Mouse (Mus musculus) embryonic facial prominence, embryonic 10.5 days (tissue): ENCODE results near the gene Angptl6. TPM values are rescaled to one million over a fixed set of nuclear protein-coding genes. Genes with fewer than 3 reads are reported as not detected.

ENCODE experiments used
- DNase-seq: peaks from one replicate; pipeline ENCODE4 v3.0.0-alpha.2; 2017; ENCODE audit warnings: low spot score
- H3K27ac ChIP-seq: fragments of 300-500 bp; sonication (generic); replicated peaks from 2 replicates; pipeline ENCODE4 v1.5.1; 2016; ENCODE audit warnings: mild to moderate bottlenecking
- H3K27me3 ChIP-seq: fragments of 300-500 bp; sonication (generic); replicated peaks from 2 replicates; pipeline ENCODE4 v1.6.1; 2016; ENCODE audit warnings: low read depth, mild to moderate bottlenecking; ENCODE audit not compliant: poor library complexity, severe bottlenecking
- H3K36me3 ChIP-seq: fragments of 300-500 bp; sonication (generic); replicated peaks from 2 replicates; pipeline ENCODE4 v1.6.1; 2016; ENCODE audit warnings: mild to moderate bottlenecking, moderate library complexity
- H3K4me1 ChIP-seq: fragments of 300-500 bp; sonication (generic); 2 replicates; pipeline ENCODE4 v1.6.1; 2016
- H3K4me3 ChIP-seq: fragments of 300-500 bp; sonication (generic); 2 replicates; pipeline ENCODE4 v1.5.1; 2016; ENCODE audit warnings: mild to moderate bottlenecking, moderate library complexity
- H3K9me3 ChIP-seq: fragments of 300-500 bp; sonication (generic); 2 replicates; pipeline ENCODE4 v1.6.1; 2016; ENCODE audit warnings: mild to moderate bottlenecking
- WGBS: fragments of 180-500 bp; shearing (Covaris S2); methylation state at CpG from one replicate; pipeline ENCODE4 v1.1.7; 2016; 5-methylcytosine and 5-hydroxymethylcytosine counted together
- polyA plus RNA-seq: library from polyadenylated mRNA; unstranded; fragments of >200 nt; fragmentation: Nextera tagmentation; extraction: Ambion mirVana; gene quantifications from 2 replicates; pipeline ENCODE4 v1.2.1, GENCODE M21; 2016

Gene Angptl6
- polyA plus RNA-seq, 1 experiment from 2014 or later: 3.2 TPM

DNA sequence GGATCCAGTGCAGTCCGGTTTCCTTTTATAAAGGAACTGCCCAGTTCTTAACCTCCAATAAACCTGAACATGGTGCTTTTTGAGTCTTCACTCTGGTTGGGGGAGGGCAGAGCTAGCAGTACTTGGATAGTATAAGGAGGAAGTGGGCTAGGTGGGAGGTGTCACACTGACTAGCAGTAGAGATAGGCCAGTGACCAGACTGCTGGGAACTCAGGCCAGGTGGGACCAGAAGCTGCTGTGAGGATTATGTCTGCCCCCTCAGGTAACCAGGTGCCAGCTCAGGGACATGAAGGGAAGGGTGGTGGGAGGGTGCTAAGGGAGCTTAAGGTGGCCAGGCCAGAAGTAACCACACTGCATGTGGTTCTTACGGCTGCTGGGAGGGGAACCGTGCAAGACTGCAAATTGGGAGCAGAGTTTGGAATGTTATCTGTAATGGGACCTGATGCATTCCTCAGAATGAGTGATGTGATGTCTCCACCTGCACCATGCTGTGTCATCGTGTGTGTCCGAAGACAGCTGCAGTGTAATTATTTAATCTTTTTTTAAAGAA is 12.7 kb upstream of the Angptl6 start:
- Histone ChIP-seq H3K4me1 (peaks cover 12% of the 10 kb centered on the region), H3K4me3 (no peak overlapping the region), H3K36me3 (peaks cover 81% of the 10 kb centered on the region), H3K9me3 (no peaks in the 10 kb centered on the region), H3K27ac (no peak overlapping the region), H3K27me3 (no peaks in the 10 kb centered on the region)
- no peak for DNase-seq
- WGBS: 77% methylated on average over 5 of the region's 5 CpGs

DNA sequence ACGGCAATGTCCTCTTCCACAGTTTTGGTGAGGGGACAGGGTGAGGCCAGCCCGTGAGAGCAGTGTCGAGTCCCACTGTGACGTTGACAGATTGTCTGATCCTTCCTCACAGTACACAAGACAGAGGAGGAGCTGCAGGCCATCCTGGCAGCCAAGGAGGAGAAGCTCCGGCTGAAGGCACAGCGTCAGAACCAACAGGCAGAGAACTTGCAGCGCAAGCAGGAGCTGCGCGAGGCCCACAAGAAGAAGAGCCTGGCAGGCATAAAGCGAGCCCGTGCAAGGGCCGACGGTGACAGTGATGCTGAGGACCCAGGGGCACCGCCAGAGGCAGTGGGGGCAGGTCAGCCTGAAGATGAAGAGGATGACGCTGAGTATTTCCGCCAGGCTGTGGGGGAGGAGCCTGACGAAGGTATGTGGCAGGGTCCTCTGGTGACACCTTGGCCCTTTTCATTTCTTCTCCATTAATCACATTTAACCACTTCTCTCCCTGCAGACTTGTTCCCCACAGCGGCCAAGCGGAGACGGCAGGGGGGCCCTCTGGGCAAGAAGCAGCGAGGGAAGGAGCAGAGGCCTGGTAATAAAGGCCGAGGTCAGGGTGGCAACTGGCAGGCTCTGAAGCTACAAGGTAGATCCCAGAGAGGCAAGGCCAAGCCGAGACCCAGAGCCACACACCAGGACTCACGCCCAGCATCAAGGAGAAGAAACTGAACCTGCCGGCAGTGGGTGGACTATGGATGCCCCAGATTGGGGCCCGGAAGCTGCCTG is 12.0 kb upstream of the Angptl6 start:
- WGBS: 85% methylated on average over 26 of the region's 26 CpGs

GRCm38 (mm10) chr9:20890411-20890810 is 10.9 kb upstream of the Angptl6 start:
- no peaks in the 10 kb centered on the region for H3K9me3 ChIP-seq
- 0 out of 2 replicates have a peak overlapping the region, but pooled peaks have one; percentile 99 for H3K4me3 ChIP-seq
- no peak overlapping the region for H3K27ac ChIP-seq
- H3K4me1 ChIP-seq: peaks cover 7% of the 10 kb centered on the region
- no peak for DNase-seq
- WGBS: 91% methylated on average over 5 of the region's 5 CpGs
- H3K27me3 ChIP-seq: no peaks in the 10 kb centered on the region
- peaks cover 63% of the 10 kb centered on the region for H3K36me3 ChIP-seq

More for the DNA sequence above, 12.0 kb upstream of the Angptl6 start:
- no peaks in the 10 kb centered on the region for H3K27me3 ChIP-seq
- peaks cover 7% of the 10 kb centered on the region for H3K4me1 ChIP-seq
- H3K9me3 ChIP-seq: no peaks in the 10 kb centered on the region
- DNase-seq: no peak
- no peak overlapping the region for H3K27ac ChIP-seq
- H3K4me3 ChIP-seq: 0 out of 2 replicates have a peak overlapping the region, but pooled peaks have one; percentile 15
- H3K36me3 ChIP-seq: peaks cover 74% of the 10 kb centered on the region

DNA sequence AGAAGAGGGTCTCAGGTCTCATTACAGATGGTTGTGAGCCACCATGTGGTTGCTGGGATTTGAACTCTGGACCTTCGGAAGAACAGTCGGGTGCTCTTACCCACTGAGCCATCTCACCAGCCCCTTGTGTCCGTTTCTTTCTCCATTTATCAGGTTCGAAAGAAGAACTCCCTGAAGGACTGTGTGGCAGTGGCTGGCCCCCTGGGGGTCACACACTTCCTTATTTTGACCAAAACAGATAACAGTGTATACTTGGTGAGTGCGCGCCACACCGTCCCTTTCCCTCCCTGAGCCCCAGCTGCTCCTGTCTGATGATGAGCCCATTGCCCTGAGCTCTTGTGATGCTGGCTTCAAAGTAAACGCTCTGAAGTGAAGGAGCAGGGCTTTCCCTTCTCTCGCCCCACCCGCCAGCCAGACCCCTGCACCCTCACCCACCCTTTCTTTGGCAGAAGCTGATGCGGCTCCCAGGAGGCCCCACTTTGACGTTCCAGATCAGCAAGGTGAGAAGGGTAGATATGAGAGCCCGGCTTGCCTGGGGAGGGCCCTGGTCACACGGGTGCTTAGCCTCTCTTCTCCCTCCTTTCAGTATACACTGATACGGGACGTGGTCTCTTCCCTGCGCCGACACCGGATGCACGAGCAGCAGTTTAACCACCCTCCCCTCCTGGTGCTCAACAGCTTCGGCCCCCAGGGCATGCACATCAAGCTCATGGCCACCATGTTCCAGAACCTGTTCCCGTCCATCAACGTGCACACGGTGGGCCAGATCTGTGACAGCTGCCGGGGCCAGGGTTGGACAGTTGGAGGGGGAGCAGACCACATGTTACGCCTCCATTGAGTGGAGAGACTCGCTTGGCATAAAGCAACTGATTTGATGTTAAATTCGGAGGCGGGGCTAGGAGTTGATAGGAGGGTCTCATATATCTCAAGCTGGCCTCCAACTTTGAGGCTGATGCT is 9.9 kb upstream of the Angptl6 start:
- Histone ChIP-seq H3K27ac (no peak overlapping the region; the same call in 1 of the 2 replicates), H3K4me3 (peak overlapping the region; percentile 99), H3K4me1 (peaks cover 7% of the 10 kb centered on the region), H3K36me3 (peaks cover 54% of the 10 kb centered on the region), H3K9me3 (peaks cover 6% of the 10 kb centered on the region; the same call in 1 of the 2 replicates), H3K27me3 (no peaks in the 10 kb centered on the region)
- WGBS: 85% methylated on average over 29 of the region's 29 CpGs
- no peak for DNase-seq

- Histone ChIP-seq H3K4me3 (peak overlapping the region; percentile 99), H3K27ac (peak overlapping the region; percentile 90)
- WGBS: 0% methylated on average over 30 of the region's 30 CpGs
Measured at GRCm38 (mm10) chr9:20888386-20888765, 8.8 kb upstream of the Angptl6 start.

GRCm38 (mm10) chr9:20887704-20888385 is 8.3 kb upstream of the Angptl6 start, which contains the start of gene Ppan:
Gene Ppan, plus strand, starts transcription at chr9:20888175.
- no peaks in the 10 kb centered on the region for H3K27me3 ChIP-seq
- DNase-seq: peak; percentile 95
- peaks cover 7% of the 10 kb centered on the region for H3K4me1 ChIP-seq
- H3K4me3 ChIP-seq: peak within 1 kb of the TSS; percentile 99
- H3K9me3 ChIP-seq: peaks cover 6% of the 10 kb centered on the region; the same call in 1 of the 2 replicates
- peaks cover 37% of the 10 kb centered on the region for H3K36me3 ChIP-seq
- under 1% methylated on average over 43 of the region's 43 CpGs for WGBS
- H3K27ac ChIP-seq: peak within 1 kb of the TSS; percentile 90

More at GRCm38 (mm10) chr9:20888386-20888765, 8.8 kb upstream of the Angptl6 start:
- Histone ChIP-seq H3K9me3 (peaks cover 6% of the 10 kb centered on the region; the same call in 1 of the 2 replicates), H3K4me1 (peaks cover 7% of the 10 kb centered on the region), H3K36me3 (peaks cover 43% of the 10 kb centered on the region), H3K27me3 (no peaks in the 10 kb centered on the region)
- DNase-seq: no peak

DNA sequence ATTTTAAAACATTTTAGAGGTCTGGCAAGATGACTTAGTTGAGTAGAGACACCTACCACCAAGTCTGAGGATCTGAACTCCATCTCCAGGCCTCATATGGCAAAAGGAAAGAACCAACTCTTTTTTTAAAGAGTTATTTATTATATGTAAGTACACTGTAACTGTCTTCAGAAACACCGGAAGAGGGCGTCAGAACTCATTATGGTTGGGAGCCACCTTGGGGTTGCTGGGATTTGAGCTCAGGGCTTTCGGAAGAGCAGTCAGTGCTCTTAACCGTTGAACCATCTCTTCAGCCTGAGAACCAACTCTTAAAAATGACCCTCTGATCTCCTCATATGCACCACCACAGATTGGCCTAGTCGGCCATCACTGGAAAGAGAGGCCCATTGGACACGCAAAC is 7.7 kb upstream of the Angptl6 start:
- DNase-seq: no peak
- H3K9me3 ChIP-seq: peaks cover 6% of the 10 kb centered on the region; the same call in 1 of the 2 replicates
- no peaks in the 10 kb centered on the region for H3K27me3 ChIP-seq
- H3K4me3 ChIP-seq: peak overlapping the region; percentile 13; the same call in 1 of the 2 replicates
- H3K27ac ChIP-seq: no peak overlapping the region
- H3K36me3 ChIP-seq: peaks cover 31% of the 10 kb centered on the region
- 85% methylated on average over 6 of the region's 6 CpGs for WGBS
- peaks cover 7% of the 10 kb centered on the region for H3K4me1 ChIP-seq

GRCm38 (mm10) chr9:20886563-20886962 is 7.0 kb upstream of the Angptl6 start:
- Histone ChIP-seq H3K27me3 (no peaks in the 10 kb centered on the region), H3K36me3 (peaks cover 25% of the 10 kb centered on the region), H3K4me3 (no peak overlapping the region), H3K27ac (no peak overlapping the region), H3K4me1 (peaks cover 7% of the 10 kb centered on the region), H3K9me3 (peaks cover 6% of the 10 kb centered on the region; the same call in 1 of the 2 replicates)
- WGBS: 96% methylated on average over 2 of the region's 2 CpGs
- no peak for DNase-seq

DNA sequence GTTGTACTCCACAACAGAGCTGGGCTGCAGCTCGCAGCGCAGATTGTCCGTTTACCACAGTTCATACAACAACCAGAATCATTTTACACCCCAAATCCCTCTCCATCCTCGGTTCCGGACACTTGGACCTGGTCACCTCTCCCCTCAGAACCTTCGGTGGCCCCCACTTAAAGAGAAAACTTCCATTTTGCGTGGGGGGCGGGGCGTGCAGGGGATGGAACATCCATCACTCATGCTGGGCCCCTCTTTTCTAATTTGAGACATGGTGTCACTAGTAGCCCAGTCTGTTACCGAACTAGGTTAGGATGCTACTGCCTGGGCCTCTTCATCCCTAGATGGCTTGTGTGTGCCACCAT is 839 bp downstream of the Angptl6 start:
- Histone ChIP-seq H3K9me3 (no peaks in the 10 kb centered on the region), H3K27ac (peak overlapping the region; percentile 92), H3K36me3 (no peaks in the 10 kb centered on the region), H3K4me1 (peaks cover 16% of the 10 kb centered on the region), H3K27me3 (no peaks in the 10 kb centered on the region), H3K4me3 (peak overlapping the region; percentile 59)
- no peak for DNase-seq
- WGBS: 22% methylated on average over 10 of the region's 10 CpGs

DNA sequence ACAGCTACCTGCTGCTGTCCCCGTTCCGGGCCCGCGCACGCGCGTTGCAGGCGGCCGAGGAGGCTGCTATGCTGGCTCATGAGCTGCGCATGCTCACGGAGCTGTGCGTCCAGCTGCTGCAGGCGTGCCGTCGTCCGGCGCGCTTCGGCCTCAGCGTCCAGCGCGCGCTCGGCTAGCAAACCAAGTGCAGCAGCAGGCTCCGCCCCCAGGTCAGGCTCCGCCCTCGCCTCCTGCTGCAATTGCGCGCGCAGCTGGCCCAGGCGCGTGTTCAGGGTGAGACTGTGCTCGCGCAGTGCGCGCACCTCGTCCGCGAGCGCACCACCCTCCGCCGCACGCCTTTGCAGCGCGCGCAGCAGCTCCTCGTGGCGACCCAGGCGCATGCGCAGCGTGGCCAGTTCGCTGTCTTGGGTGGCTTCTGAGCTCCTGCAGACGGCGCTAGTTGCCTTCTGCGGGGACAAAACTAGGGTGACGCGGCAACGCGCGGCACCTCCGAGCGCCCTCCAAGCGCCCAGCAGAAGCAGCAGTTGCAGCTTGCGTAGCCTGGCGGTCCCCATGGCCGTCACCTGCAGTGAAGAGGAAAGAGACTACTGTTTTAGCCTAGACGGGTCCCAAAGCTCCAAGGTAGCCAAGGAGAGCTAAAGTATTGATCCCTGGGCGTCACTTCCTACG is 1.4 kb downstream of the Angptl6 start:
- Histone ChIP-seq H3K4me3 (peak overlapping the region; percentile 59), H3K9me3 (no peaks in the 10 kb centered on the region), H3K27me3 (no peaks in the 10 kb centered on the region), H3K4me1 (peaks cover 16% of the 10 kb centered on the region), H3K36me3 (no peaks in the 10 kb centered on the region), H3K27ac (peak overlapping the region; percentile 92)
- WGBS: under 1% methylated on average over 69 of the region's 69 CpGs
- peak; percentile 100 for DNase-seq
